Mouse (Mus musculus): ENCODE measurements at regions not wholly inside any gene's neighbourhood (a gene's known extent, or its start where the extent isn't known, plus 50 kb on each side); places are given as distances from the start of the nearest gene placed in this dataset.

DNA sequence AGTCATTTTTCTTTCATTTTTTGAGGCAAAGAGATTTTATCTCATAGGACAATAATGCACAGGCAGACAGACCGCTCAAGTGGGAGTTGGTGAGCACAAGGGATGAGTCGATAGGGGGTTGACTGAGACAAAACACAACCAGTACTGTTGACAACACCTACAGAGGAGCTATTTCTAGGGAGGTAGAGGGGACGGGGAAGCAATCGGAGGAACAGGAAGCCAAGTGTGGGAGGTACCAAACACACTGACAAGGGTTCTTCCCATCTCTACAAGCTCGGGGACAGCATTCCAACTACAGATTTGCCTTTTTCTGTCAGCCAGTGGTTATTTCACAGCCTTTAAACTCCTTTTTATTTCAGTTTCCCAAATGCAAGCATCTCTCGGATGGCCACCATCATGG lies 83.3 kb upstream of the AI593442 start:
- Histone ChIP-seq H3K9ac (replicated peaks; ENCODE audit: low read depth) (no peak overlapping the region), H3K27ac (ENCODE audit: low read length) (no peak overlapping the region), H3K36me3 (ENCODE audit: insufficient read depth, low read length) (no peaks in the 10 kb centered on the region), H3K4me3 (ENCODE audit: low read depth, low read length) (no peak overlapping the region), H3K9me3 (ENCODE audit: low read length) (no peaks in the 10 kb centered on the region), H3K4me2 (replicated peaks; ENCODE audit: low read depth, low read length) (no peak overlapping the region), H3K4me1 (ENCODE audit: insufficient read depth, low read depth, low read length) (no peaks in the 10 kb centered on the region), H3K27me3 (replicated peaks; ENCODE audit: insufficient read depth, low read length) (no peaks in the 10 kb centered on the region)
- DNase-seq (ENCODE audit: low spot score) = no peak
- no peak for ATAC-seq
- WGBS = 75% methylated on average over 6 of the region's 6 CpGs
- no peak for TF ChIP-seq CTCF (IDR thresholded peaks at IDR 0.05)
- no peak for TF ChIP-seq EP300 (IDR thresholded peaks at IDR 0.05)

- no peak overlapping the region for H3K4me2 ChIP-seq (replicated peaks; ENCODE audit: low read depth, low read length)
- peak; percentile 14 for DNase-seq (ENCODE audit: low spot score)
- no peak overlapping the region for H3K9ac ChIP-seq (replicated peaks; ENCODE audit: low read depth)
- TF ChIP-seq EP300 (IDR thresholded peaks at IDR 0.05) = no peak
- TF ChIP-seq CTCF (IDR thresholded peaks at IDR 0.05) = no peak
- no peaks in the 10 kb centered on the region for H3K4me1 ChIP-seq (ENCODE audit: insufficient read depth, low read depth, low read length)
- H3K36me3 ChIP-seq (ENCODE audit: insufficient read depth, low read length) = no peaks in the 10 kb centered on the region
- H3K9me3 ChIP-seq (ENCODE audit: low read length) = no peaks in the 10 kb centered on the region
- no peaks in the 10 kb centered on the region for H3K27me3 ChIP-seq (replicated peaks; ENCODE audit: insufficient read depth, low read length)
- no peak overlapping the region for H3K27ac ChIP-seq (ENCODE audit: low read length)
- H3K4me3 ChIP-seq (ENCODE audit: low read depth, low read length) = no peak overlapping the region
- 45% methylated on average over 5 of the region's 5 CpGs for WGBS
- no peak for ATAC-seq
These were observed 81.7 kb upstream of the AI593442 start for GRCm38 (mm10) chr9:52761257-52761656.

DNA sequence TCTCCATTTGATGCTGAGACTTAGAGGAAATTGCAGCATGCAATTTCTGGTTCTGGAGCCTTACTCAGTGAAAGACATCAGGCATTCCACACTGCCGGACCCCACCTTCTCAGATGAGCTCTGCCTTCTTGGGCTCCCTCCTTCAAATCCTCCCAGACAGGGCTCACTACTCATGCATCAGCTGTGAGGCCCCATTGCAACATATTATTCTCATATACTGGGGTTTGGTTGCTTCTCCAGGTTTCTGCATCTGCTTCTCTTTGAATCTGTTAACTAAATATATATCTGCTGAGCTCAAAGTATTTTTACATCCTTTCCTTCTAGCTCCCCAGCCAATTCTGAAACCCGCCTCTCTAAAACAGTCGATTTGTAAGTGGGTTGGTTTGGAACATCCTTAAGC lies 68.8 kb upstream of the AI593442 start:
- Histone ChIP-seq H3K4me1 (ENCODE audit: insufficient read depth, low read depth, low read length) (no peaks in the 10 kb centered on the region), H3K4me3 (ENCODE audit: low read depth, low read length) (no peak overlapping the region), H3K9ac (replicated peaks; ENCODE audit: low read depth) (no peak overlapping the region), H3K9me3 (ENCODE audit: low read length) (no peaks in the 10 kb centered on the region), H3K4me2 (replicated peaks; ENCODE audit: low read depth, low read length) (no peak overlapping the region), H3K36me3 (ENCODE audit: insufficient read depth, low read length) (no peaks in the 10 kb centered on the region), H3K27me3 (replicated peaks; ENCODE audit: insufficient read depth, low read length) (no peaks in the 10 kb centered on the region), H3K27ac (ENCODE audit: low read length) (no peak overlapping the region)
- DNase-seq (ENCODE audit: low spot score) = no peak
- TF ChIP-seq EP300 (IDR thresholded peaks at IDR 0.05) (no peak), CTCF (IDR thresholded peaks at IDR 0.05) (no peak)
- ATAC-seq = no peak
- WGBS = 81% methylated on average over 3 of the region's 3 CpGs

DNA sequence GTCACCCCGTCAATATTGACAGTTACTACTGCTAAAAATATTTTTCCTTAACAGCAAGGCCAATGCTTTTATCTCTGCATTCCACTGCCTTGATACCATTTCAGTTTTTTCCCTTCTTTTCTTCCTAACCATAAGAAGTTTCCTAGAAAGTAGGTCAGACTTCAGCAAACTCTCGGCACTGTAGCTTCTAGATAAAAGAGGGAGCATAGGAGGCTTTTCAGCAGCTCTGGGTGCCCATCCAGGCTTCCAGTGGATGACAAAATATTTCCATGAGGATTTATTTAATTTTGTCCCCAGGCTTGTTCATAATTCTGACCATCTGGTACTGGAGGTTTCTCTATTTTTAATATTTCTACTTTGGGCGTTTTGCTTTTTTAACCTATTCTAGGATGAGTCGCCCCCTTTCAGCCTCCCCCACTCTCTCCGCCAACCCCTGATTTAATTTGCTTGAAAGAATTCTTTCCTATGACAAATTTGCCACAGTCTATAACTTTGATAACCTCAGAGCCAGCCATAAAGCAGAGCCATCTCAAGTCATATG lies 59.0 kb upstream of the AI593442 start:
- no peaks in the 10 kb centered on the region for H3K9me3 ChIP-seq (ENCODE audit: low read length)
- no peak for ATAC-seq
- WGBS = 71% methylated on average over 5 of the region's 5 CpGs
- H3K4me2 ChIP-seq (replicated peaks; ENCODE audit: low read depth, low read length) = no peak overlapping the region
- DNase-seq (ENCODE audit: low spot score) = no peak
- no peak overlapping the region for H3K27ac ChIP-seq (ENCODE audit: low read length)
- no peaks in the 10 kb centered on the region for H3K27me3 ChIP-seq (replicated peaks; ENCODE audit: insufficient read depth, low read length)
- no peak overlapping the region for H3K9ac ChIP-seq (replicated peaks; ENCODE audit: low read depth)
- no peak overlapping the region for H3K4me3 ChIP-seq (ENCODE audit: low read depth, low read length)
- no peaks in the 10 kb centered on the region for H3K36me3 ChIP-seq (ENCODE audit: insufficient read depth, low read length)
- H3K4me1 ChIP-seq (ENCODE audit: insufficient read depth, low read depth, low read length) = no peaks in the 10 kb centered on the region
- no peak for TF ChIP-seq EP300 (IDR thresholded peaks at IDR 0.05)
- no peak for TF ChIP-seq CTCF (IDR thresholded peaks at IDR 0.05)
